Mouse (Mus musculus) layer of hippocampus, postnatal 10 days (tissue): ENCODE data around the gene Trim52. TPM values are rescaled to one million over a fixed set of nuclear protein-coding genes. Genes with fewer than 3 reads are reported as not detected.

Source experiments
- total RNA-seq, 2 experiments: library from RNA; stranded (reverse); gene quantifications; 2 replicates each; pipeline ENCODE4 v1.2.3; 2021

Gene Trim52
- total RNA-seq, 2 experiments from 2014 or later, result not detected

Other genes starting within 250 kb of the Trim52 start
- 10 to 100 TPM; 70.6 to 72.6 TPM for gene Spry2, start 209.4 kb upstream of the Trim52 start, total RNA-seq